Mouse (Mus musculus): ENCODE measurements around the gene Papln.
A peak's percentile ranks its signal among the peaks of the same experiment; 100 is the strongest.

Gene Papln

DNA sequence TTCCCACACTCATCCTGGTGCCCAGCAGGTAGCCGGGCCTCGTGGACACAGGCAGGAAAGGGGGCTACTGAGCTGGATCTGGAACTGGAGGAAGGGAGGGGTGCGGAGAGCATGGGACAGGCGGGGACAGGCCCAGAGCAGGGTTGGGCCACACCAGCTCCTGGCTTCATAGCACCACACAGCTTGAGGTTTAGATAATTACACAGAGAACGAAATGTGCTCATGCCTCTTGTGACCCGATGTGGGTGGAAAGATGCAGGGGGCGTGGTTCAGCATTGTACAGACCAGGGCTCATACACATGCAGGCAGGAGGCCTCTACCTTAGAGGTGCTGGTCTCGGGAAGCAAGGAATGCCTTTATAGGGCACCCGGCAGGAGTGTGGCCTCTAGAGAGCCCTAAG lies 4.4 kb downstream of the Papln start:
- DNase-seq (ENCODE audit: low spot score), result no peak

GRCm38 (mm10) chr12:83768235-83768899 lies 4.9 kb downstream of the Papln start:
- no peak for DNase-seq (ENCODE audit: low spot score)

DNA sequence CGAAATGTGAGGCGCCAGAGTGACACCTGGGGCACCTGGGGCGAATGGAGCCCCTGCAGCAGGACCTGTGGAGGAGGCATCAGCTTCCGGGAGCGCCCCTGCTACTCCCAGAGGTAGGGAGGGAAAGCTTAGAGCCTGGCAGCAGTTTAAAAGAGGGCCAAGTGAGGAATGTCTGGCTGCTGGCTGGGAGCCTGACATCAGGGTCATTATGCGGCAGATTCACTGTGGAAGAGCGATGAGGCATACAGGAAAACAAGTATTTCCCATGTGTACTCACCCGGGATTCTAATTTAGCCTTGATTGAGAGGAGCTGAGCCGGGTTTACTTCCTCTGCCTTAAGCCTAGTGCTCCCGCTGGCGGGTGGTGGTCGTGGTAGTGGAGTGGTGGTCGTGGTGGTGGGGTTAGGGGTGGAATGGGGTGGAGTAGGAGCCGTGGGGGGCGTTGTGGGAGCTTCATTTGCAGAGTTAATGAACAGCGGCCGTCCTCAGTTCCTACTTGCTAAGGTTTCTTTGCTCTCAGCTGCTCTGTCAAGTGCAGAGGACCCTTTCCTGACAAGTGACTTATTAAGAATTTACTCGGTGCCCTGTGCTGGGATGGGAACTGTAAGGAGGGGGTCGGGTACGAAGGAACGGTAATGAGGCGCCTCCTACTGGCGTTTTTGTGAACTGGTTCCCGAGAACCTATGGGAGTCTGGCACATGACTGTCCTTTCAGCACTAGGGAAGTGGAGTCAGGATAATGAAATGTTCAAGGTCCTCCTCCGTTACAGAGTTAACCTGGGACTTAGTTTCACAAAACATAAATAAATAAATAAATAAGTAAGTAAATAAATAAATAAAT lies 7.2 kb downstream of the Papln start:
- DNase-seq (ENCODE audit: low spot score), result peak; percentile 64

DNA sequence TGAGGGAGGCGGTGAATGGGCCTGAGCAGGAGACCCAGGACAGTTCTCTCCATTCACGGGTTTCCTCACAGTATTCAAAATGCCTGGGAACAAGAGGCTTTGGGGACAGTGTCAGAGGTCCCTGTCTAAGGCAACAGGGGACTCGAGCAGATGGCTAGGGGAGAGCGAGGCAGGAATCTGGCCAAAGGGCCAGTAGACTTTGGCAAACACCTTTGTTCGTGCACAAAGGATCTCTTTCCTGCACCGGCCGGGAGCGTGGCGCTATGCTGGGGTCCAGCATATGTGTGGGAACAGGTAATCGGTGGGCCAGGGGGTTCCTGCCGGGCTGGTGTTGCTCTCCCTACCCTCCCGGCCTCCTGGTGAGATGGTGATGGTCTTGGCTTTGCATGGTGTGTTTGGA lies 12.2 kb downstream of the Papln start:
- DNase-seq (ENCODE audit: low spot score), result no peak

DNA sequence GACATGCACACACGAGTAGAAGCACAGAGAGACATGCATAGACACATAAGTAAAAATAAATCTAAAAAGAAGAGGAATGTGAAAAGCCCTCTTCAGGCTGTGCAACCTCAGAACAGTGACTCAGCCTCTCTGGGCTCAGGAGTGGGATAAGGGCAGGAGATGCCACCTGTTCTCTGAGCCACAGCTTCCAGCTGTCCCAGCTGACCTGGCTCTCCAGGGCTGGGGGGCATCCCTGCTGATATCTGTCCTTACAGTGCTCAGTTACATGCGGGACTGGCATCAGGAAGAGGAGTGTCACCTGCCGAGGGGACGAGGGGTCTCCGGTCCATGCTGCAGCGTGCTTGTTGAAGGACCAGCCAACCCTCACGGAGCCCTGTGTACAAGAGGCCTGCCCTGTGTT lies 13.3 kb downstream of the Papln start:
- DNase-seq (ENCODE audit: low spot score), result no peak

DNA sequence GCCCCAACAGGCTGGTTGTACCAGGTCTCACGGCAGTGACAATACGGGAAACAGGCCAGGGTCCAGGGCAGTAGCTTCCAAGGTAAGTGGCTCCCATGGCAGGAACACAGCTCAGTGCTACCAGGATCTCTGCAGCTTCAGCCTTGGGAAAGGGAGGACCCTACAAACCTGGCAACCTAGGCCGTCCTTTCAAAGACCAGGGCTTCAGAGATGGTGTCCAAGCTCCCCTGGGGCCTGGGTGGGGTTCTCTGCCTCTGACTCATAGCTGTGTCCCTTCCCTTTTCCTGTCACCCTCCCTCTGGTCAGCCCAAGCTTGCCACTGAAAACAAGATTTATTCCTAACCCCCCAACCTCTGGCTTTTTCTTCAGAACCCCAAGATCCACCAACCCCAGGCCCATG lies 16.7 kb downstream of the Papln start:
- no peak for DNase-seq (ENCODE audit: low spot score)

GRCm38 (mm10) chr12:83781204-83781603 lies 17.8 kb downstream of the Papln start:
- no peak for DNase-seq (ENCODE audit: low spot score)

DNA sequence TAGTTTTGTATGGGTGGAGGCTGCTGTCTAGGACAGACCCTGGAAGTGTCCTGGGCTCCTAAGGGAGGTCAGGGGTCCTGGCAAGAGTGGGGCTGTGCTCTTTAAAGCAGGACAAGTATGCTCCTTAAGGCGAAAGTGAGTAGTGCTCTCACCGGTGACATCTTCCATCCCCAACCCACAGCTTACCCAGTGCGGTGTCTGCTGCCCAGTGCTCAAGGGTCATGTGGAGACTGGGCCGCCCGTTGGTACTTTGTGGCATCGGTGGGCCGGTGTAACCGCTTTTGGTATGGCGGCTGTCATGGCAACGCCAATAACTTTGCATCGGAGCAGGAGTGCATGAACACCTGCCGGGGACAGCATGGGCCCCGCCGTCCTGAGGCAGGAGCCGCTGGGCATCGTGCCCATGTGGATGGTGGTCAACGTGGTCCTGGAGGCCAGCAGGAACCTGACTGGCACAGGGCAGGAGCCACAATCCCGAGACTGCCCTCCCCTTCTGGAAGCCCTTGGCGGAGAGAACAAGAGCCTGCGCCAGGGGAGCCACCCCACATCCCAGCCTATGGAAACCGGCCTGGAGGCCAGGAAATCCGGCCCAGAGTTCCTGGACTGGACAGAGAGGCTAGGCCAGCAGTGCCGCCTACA lies 18.3 kb downstream of the Papln start:
- no peak for DNase-seq (ENCODE audit: low spot score)

DNA sequence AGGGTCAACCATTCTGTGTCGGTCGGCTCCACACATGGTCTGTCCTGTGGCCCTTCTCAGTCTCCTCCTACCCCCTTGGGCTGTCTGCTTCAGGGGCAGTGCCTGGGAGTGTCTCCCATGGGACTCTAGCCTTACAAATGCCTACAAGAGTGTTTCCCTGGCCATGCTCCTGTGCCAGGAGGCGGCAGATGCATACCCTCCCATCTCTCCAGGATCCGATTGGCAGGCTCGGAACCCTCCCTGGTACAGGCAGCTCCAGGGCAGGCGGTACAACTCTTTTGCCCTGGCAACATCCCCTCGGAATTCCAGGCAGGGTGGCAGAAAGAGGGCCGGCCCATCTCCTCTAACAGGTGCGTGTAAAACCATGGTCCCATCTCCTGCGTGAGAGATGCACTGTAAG lies 19.2 kb downstream of the Papln start:
- DNase-seq (ENCODE audit: low spot score), result no peak

- DNase-seq (ENCODE audit: low spot score), result no peak
Observed at GRCm38 (mm10) chr12:83785305-83785704, 21.9 kb downstream of the Papln start.

DNA sequence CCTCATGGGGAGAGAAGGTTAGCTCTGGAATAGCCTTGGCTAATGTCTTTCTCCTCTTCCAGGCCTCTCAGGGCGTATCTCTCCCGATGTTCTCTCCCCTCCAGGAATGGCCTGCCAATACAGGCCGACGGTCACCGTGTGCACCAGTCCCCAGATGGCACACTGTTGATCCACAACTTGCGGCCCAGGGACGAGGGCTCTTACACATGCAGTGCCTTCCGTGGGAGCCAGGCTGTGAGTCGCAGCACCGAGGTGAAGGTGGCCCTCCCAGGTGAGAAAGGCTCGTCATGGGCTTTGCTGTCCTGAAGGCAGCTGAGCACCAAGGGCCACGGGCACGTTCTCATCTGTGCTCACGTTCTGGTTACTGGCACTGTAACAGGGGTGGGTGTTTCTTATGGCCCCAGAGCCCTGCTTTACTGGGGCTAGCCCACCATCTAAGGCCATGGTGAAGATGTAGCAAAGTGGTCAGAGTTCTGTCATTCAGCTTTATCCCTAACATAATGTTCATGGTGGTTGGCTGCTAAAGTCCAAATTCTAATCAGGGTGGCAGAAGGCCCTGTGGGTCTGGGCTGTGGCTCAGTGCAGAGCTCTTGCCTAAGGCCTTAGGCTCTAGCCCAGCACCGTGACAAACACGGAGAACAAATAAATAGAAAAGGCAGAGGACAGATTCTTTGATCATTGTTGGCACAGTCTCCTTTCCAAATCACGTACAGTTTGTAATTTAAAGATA lies 25.8 kb downstream of the Papln start:
- DNase-seq (ENCODE audit: low spot score), result no peak

DNA sequence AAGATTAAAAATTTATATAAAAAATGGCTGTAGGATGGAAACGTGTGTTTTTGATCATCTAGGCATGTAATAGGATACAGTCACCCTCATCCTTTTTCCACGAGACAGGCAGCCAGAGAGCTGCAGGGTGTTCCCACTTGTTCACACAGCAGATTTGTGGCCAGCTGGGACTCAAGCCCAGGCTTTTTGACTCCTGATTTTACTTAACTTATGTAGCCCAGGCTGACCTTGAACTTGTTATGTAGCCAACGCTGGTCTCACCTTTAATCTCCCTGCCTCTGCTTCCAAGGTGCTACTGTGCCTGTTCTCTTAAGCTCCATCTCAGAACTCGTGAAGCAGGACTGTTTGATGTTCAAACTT lies 26.3 kb downstream of the Papln start:
- no peak for DNase-seq (ENCODE audit: low spot score)

DNA sequence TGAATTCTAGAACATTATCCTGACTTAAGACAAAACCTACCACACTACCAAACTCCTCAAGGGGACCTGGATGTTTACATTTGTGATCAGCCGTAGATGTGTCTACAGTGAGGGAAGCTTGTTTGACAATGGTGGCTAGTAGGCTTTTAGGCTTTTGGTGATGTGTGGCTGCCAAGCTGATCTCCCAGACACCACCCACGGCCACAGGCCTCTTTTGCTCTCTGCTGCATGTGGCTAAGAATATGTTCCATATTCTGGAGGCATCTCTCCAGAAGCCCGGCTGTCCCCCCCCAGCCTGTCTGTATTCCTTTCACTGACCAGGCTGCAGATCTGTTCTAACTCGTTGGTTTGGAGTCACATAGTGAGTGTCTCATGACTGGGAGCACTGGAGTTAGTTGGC lies 27.3 kb downstream of the Papln start:
- DNase-seq (ENCODE audit: low spot score), result no peak

DNA sequence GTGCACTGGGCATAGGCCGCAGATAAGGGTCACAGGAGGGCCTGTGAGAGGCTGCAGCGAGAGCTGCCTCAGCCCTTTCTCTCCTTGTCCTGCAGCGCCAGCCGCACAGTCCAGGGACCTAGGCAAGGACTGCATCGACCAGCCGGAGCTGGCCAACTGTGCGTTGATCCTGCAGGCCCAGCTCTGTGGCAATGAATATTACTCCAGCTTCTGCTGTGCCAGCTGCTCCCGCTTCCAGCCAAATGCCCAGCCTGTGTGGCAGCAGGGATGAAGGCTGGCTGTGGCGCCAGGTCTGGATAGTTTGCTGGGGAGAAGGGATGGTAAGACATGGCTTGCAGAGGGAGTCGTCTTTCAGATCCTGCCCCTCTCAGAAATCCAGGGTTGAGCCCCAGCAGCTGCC lies 28.3 kb downstream of the Papln start:
- DNase-seq (ENCODE audit: low spot score), result no peak

- DNase-seq (ENCODE audit: low spot score), result no peak
Observed at GRCm38 (mm10) chr12:83792706-83793410, 29.4 kb downstream of the Papln start.

GRCm38 (mm10) chr12:83795051-83795450 lies 31.6 kb downstream of the Papln start:
- no peak for DNase-seq (ENCODE audit: low spot score)

GRCm38 (mm10) chr12:83795586-83795985 lies 32.2 kb downstream of the Papln start:
- DNase-seq (ENCODE audit: low spot score), result no peak

DNA sequence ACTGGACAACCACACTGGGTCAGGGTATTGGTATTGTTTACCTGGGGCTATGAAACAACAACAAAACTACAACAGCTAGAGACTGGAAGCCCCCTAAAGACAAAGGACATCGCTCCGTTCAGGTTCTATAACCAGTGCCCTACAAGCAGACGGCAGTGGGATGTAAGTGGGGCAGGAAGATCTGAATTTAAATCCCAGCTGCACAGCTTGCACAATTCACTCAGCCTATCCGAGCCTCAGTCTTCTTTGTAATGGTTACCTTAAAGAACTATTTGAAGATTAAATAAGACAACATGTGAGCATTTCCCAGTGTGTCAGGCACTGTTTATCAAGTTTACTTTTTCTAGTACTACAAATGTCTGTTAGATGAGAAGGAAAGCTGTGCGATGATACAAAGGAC lies 34.9 kb downstream of the Papln start:
- no peak for DNase-seq (ENCODE audit: low spot score)

- DNase-seq (ENCODE audit: low spot score), result no peak
Observed at GRCm38 (mm10) chr12:83800943-83801342, 37.5 kb downstream of the Papln start.

- DNase-seq (ENCODE audit: low spot score), result no peak
Observed at GRCm38 (mm10) chr12:83803641-83804040, 40.2 kb downstream of the Papln start.

- peak; percentile 16 for DNase-seq (ENCODE audit: low spot score)
Observed at GRCm38 (mm10) chr12:83811901-83812300, 48.5 kb downstream of the Papln start.

DNA sequence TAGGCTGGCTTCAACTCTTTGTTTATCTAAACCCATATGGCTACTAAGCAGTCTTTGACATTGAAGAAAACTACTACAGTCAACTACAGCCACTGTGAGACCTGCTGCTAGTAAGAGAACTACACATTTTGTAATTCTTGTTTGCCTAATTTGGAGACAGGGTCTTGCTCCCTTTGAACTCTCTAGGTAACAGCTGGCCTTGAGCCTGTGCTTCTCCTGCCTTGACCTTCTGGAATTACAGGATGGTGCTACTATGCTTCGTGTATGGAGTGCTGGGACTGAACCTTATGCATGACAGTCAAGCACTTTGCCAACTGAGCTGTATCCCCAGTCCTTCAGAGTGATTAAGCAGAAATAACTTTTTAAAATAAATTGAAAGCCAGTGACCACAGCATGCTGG lies 53.2 kb downstream of the Papln start:
- DNase-seq (ENCODE audit: low spot score), result no peak

All from MN1 (cell line).